Mouse (Mus musculus) adipocyte (in vitro differentiated cells): Measurements from ENCODE around the gene Trhr2.

Experiments used
- DNase-seq: peaks from one replicate; pipeline ENCODE4 v3.0.0-alpha.2; 2016; ENCODE audit warnings: low spot score

Gene Trhr2

GRCm38 (mm10) chr8:122354157-122354556 lies 6.4 kb downstream of the Trhr2 start:
- DNase-seq, result no peak

- no peak for DNase-seq
Observed at GRCm38 (mm10) chr8:122350309-122351089, 10.0 kb downstream of the Trhr2 start.

DNA sequence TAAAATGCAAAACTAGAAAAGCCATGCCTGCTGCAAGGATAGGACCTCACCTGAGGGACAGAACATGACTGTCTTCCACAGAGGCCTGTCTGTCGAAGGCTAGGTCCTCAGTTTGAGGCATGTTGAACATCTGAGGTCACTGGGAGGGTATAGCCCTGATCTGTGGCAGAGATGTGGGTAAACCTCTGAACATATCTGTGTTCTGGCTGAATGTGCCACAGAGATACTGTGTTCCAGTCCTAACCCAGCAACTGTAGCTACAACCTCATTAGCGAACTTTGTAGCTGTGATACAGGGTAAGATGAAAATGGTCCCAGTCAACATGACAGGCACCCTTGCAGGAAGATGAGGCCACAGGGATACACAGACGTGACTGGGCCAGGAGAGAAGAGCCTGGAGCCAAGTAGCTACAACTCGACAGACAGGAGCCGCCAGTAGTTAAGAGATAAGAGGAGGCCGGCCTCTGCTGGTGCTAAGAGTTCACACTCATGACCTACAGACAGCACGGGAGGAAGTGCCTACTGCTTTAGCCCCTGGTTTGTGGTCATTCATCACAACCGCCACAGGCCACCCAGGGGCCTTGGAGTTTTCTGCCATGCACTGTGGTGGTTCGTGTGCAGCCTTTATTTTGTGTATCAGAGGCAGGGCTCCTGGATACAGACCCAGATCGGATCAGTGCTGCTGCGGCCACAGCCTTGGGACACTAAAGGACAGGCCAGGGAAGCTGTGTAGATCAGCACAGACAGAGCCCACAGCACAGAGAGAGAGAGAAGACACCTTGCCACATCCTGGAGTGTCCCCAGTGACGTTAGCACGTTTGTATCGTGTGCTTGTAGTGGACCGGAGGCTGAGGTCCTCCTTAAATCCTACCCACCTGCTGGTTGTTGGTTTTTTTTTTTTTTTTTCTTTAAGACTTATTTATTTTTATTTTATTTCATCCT lies 10.9 kb downstream of the Trhr2 start:
- DNase-seq, result no peak

GRCm38 (mm10) chr8:122347811-122348552 lies 12.6 kb downstream of the Trhr2 start:
- peak; percentile 72 for DNase-seq

DNA sequence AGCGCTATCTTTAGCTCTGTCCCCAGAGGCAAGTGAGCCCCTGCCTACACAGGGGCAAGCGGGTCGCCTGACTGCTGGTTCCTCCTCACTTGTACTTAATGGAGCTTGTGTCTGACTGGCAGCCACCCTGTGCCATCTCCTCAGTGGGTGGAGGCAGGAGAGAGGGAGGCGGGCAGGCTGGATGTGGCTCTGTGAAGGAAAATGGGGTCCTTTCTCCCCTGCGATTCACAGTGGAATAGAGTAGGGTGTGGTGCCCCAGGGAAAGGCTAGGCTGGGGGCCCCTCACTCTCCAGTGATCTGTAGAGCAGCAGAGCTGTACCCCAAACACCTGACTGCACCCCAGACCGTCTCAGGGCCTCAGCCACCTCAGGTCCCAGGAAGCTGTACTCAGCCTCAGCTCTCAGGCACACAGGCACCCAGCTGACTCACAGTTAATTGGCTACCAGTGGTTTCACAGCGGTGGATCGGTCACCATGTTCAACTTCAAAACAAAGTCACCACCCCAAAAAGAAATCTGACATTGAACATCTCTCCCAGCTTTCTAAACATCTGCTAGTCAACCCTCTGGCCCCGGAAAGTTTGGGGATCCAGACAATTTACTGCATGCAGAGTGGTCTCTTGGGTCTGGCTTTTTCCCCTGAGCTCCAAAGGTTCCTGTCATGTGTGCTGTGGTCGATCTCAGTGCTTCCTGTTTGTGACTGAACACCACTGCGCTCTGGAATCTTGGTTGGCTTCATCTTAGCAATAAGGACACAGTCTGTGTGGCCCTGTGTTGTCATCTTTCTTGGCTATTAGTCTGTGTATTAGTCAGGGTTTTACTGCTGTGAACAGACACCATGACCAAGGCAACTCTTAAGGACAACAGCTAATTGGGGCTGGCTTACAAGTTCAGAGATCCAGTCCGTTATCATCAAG lies 15.1 kb downstream of the Trhr2 start:
- no peak for DNase-seq

DNA sequence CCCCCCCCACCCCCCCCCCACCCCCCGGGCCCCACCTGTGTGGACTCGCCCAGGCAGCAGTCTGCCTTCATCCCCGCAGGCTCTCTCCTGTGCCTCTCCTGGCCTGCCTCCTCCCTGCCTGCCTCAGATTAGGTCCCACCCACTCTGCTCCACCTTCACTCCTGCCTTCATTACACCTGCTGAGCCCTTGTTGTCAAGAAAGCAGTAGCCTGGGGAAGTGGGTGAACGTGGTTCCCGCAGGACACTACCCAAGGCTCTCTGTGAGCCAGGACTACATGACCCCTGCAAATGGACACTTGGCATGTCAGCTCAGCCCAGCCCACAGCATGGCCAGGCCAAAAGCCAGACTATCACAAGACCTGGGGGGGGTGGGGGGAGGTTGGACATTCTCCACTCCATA lies 16.3 kb downstream of the Trhr2 start:
- DNase-seq, result no peak

- no peak for DNase-seq
Observed at GRCm38 (mm10) chr8:122343758-122344157, 16.8 kb downstream of the Trhr2 start.

GRCm38 (mm10) chr8:122343341-122343740 lies 17.2 kb downstream of the Trhr2 start:
- DNase-seq, result no peak

DNA sequence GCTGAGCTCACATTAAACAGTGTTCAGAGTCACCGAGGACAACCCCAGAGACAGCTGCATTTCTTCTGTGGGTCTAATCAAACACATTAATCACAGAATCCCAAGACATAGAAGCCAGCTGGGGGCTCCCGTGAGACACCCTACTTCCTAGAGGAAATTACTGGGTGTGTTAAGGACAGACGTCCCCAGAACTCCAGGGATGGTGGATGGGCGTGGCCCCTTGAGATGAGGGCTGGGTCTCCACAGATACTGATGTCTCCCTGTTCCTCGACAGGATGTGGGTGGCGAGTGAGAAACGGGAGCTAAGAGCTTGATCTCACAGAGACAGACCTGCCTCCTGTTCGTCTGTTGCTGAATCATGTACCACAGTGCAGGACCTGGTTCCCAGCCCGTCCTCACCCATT lies 17.7 kb downstream of the Trhr2 start:
- DNase-seq, result no peak

DNA sequence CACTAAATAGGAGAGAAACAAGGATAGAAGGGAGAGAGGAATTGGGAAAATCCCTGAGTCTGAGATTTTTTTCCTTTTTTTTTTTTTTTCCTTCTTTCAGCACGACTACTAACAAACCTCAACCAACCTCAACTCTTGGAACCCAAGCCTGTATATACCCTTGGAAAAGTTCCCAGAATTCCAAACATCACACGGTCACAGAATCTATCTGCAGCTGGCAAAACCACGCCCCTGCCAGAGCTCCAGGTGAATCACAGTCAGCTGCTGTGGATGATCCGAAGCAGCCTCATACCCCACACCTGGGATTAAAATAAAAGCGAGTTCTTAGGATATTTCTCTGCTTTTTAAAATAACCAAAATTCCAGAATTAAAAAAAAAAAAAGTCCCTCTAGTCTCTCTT lies 18.2 kb downstream of the Trhr2 start:
- DNase-seq, result no peak

DNA sequence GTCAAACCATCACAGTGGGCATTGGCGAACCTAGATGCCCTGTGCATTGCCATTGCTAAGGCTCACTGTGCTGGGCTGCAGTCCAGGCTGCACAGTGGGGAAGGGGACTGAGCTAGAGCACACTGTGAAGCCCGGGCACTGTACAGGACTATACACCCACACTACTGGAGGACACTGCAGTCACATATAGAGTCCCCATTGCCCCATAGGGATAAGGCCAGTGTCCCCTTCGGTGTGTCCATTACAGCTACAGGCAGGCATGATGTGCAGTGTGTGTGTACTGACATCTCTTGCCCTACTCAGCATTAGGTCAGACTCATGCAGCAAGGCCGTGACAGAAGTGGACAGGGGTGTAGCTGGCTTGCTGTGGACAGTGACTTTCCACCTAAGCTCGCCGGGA lies 18.8 kb downstream of the Trhr2 start:
- no peak for DNase-seq

- DNase-seq, result no peak
Observed at GRCm38 (mm10) chr8:122340761-122341160, 19.8 kb downstream of the Trhr2 start.

- DNase-seq, result no peak
Observed at GRCm38 (mm10) chr8:122338852-122339251, 21.7 kb downstream of the Trhr2 start.

DNA sequence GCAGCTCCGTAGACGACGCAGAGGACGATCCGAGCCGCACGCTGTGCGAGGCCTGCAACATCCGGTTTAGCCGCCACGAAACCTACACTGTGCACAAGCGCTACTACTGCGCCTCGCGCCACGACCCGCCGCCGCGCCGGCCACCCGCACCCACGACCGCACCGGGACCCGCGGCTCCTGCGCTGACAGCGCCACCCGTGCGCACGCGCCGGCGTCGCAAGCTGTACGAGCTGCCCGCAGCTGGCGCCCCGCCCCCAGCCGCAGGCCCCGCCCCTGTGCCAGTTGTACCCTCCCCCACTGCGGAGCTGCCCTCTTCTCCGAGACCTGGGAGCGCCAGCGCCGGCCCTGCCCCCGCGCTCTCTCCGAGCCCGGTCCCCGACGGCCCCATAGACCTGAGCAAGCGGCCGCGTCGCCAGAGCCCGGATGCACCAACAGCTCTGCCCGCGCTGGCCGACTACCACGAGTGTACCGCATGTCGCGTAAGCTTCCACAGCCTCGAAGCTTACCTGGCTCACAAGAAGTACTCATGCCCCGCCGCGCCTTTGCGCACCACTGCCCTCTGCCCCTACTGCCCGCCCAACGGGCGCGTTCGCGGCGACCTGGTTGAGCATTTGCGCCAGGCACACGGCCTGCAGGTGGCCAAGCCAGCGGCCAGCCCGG lies 24.2 kb downstream of the Trhr2 start:
- no peak for DNase-seq

DNA sequence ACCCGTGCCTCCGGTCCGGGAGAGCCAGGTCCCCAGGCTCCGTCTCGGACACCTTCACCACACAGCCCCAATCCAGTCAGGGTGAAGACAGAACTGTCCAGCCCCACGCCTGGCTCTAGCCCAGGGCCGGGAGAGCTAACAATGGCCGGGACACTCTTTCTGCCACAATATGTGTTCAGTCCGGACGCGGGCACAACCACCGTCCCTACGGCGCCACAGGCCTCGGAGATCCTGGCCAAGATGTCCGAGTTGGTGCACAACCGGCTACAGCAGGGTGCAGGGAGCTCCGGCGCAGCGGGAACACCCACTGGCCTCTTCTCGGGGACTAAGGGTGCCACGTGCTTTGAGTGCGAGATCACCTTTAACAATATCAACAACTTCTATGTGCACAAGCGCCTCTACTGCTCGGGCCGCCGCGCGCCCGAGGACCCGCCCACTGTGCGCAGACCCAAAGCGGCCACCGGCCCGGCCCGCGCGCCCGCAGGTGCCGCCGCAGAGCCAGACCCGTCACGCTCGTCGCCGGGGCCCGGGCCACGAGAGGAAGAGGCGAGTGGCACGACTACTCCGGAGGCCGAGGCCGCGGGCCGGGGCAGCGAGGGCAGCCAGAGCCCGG lies 24.8 kb downstream of the Trhr2 start:
- DNase-seq, result no peak

DNA sequence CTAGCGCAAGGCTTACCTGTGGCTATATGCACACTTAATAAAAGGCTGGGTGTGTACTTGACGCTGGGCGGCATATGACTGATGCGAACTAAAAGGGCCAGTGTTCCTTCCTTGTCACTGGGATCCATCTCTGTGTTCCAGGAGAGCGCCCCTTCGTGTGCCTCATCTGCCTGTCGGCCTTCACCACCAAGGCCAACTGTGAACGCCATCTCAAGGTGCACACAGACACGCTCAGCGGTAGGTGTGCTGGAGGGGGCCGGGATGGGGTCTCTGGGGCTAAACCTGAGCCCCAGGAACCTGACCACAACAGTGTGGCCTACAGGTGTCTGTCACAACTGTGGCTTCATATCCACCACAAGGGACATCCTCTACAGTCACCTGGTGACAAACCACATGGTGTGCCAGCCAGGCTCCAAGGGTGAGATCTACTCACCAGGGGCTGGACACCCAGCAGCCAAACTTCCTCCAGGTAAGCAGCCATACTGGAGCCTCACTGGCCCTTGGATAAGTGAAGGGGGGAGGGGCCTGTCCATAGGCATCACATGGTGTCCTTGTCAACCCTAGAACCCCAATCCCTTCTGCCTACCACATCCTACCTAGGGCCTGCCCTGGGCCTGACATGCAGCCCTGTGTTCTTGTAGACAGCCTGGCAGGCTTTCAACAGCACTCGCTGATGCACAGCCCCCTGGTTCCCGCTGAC lies 25.6 kb downstream of the Trhr2 start:
- DNase-seq, result no peak

DNA sequence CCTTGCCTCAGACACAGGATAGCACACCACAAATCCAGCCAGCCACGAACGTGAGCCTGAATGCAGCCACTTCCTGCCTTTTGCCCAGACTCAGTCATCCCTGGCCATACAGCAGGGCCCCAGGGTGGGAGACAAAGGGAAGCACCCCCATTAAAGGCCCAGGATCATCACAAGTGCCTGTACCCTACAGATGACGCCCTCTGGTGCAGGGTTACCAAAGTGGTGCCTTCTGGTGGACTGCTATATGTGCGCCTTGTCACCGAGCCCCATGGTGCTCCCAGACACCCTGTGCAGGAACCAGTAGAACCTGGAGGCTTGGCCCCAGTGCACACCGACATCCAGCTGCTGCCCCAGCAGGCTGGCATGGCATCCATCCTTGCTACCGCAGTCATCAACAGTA lies 27.0 kb downstream of the Trhr2 start:
- no peak for DNase-seq

DNA sequence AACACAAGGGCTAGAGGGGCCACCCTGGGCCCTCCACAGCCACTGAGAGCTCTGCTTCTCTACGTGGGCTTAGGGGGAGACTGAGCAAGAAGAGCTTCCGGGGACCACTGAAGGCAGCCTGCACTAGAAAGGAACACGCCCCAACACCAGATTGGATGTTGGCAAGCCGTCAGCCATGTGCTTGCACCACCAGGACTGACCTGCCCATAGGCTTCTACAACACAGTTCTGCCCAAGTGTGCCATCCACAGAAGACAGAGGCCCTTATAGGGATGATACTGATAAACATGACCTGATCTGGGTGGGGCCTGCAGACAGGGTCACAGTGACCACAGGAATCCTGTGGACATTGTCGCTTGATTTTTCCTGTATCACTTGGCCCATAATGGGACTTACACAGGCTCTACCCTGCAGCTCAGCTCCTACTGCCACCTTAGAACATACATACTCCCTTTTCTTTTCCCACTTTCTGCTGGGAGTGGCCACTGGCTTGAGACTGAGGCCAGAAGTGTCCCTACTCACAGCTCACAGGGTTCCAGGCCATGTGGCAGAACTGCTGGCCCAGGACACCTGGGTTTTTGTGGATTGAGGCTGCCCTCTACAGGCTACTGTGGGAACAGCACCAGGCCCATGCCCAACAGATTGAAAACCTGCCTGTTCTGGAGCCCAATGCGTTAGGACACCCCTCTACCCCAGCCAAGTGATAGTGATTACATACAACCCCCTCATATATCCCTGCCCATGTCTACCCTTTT lies 27.6 kb downstream of the Trhr2 start:
- DNase-seq, result peak; percentile 79

- no peak for DNase-seq
Observed at GRCm38 (mm10) chr8:122331134-122331523, 29.4 kb downstream of the Trhr2 start.
